Mouse (Mus musculus): ENCODE measurements around the gene Bst2. TPM values are rescaled to one million over a fixed set of nuclear protein-coding genes. Genes with fewer than 3 reads are reported as not detected.

Gene Bst2
- polyA plus RNA-seq, 2 experiments = 12.2 to 41.1 TPM

DNA sequence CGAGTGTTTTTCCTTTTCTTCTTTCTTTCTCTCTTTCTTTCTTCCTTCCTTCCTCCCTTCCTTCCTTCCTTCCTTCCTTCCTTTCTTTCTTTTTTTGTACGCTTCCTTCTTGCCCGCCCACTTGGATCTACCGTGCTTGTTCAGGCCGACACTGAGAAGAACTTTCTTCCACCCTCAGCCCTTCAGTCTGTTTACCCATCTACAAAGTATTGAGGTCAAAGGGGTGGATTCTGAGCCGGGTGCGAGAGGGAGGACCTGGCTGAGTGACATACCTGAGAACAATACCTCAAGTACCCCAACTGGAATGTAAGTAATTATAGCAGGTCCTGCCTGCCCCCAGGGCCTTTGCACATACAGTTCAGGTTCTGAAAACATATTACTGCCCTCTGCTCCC lies 51.1 kb downstream of the Bst2 start:
- no peak for DNase-seq (ENCODE audit: low read depth in 3 of 3, low spot score in 3 of 3)
- Histone ChIP-seq H3K9ac (replicated peaks) (no peak overlapping the region), H3K4me3 (ENCODE audit: insufficient read depth in 1 of 2, low read depth in 2 of 2, low read length in 2 of 2) (no peak overlapping the region), H3K27ac (no peak overlapping the region), H3K27me3 (ENCODE audit: control insufficient read depth, insufficient read depth, low read length) (no peaks in the 10 kb centered on the region), H3K36me3 (replicated peaks; ENCODE audit: control insufficient read depth, insufficient read depth, low read depth) (no peaks in the 10 kb centered on the region), H3K4me1 (replicated peaks; ENCODE audit: control insufficient read depth in 2 of 2, insufficient read depth in 2 of 2, low read length in 1 of 2) (peaks cover 4 to 7% of the 10 kb centered on the region in 2 experiments; a peak in 3 of 4 replicates), H3K4me2 (ENCODE audit: low read depth) (peak overlapping the region; percentile 67), H3K9me3 (ENCODE audit: control insufficient read depth, low read length) (no peaks in the 10 kb centered on the region)
- no peak for ATAC-seq (ENCODE audit: insufficient read depth)
- no peak for TF ChIP-seq CTCF (IDR thresholded peaks at IDR 0.05; ENCODE audit: low read depth)
- no peak for TF ChIP-seq EP300 (IDR thresholded peaks at IDR 0.05; ENCODE audit: low read depth)
- 23% methylated on average over 7 of the region's 7 CpGs for WGBS (ENCODE audit: insufficient replicate concordance)

DNA sequence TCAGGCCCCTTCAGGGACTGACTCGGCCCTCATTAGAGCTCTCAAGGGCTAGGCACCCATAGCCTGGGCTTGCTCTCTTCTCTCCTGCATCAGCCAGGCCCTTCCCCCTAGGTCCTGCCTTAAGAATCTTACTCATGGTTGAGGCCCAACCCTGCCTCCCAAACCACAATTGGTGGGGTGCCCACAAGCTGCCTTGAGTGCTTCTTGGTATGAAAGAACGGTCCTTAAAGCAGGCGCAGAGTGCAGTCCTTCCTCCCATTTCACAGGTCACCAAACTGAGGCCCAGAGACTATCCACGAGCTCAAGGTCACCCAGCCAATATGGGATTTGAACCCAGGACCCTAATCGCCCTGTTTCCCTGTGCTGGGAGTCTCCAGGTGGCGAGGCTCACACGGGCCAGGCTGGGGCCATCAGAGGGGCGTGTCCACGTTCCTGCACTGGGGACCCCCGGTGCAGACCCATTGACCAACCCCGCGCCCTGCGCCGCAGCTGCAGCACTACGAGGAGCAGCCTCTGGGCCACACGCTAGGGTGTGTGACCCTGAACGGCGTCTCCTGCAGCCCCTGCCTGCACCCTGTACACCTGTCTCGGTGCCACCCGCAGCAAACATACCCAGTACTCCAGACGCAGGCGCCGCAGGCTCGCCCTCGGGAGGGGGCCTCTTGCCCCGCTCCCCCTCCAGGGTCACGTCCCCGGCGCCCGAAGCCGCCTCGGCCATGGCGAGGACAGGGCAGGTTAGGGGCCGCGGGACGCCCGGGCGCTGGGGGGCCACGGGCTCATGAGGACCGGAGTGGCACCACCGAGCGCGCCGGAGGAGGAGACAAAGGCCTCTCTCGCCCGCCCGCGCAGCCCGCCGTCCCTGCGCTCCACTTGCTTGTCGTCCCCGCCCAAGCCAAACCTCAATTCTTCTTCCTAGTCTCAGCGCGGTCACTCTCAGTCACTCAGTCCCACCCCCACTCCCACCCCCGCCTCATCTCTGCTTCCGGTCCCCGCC lies 51.8 kb downstream of the Bst2 start, which contains the start of gene Ano8:
TSS of gene Ano8 (minus strand) at position 822 of the 994 bp plus-strand sequence.
- Histone ChIP-seq H3K9ac (replicated peaks) (no peak within 1 kb of the TSS), H3K4me2 (ENCODE audit: low read depth) (peak within 1 kb of the TSS; percentile 67), H3K27me3 (ENCODE audit: control insufficient read depth, insufficient read depth, low read length) (no peaks in the 10 kb centered on the region), H3K4me1 (replicated peaks; ENCODE audit: control insufficient read depth in 2 of 2, insufficient read depth in 2 of 2, low read length in 1 of 2) (peaks cover 4 to 7% of the 10 kb centered on the region in 2 experiments; a peak in 3 of 4 replicates), H3K9me3 (ENCODE audit: control insufficient read depth, low read length) (no peaks in the 10 kb centered on the region), H3K27ac (no peak within 1 kb of the TSS), H3K4me3 (ENCODE audit: insufficient read depth in 1 of 2, low read depth in 2 of 2, low read length in 2 of 2) (peak within 1 kb of the TSS; percentile 50 to 54), H3K36me3 (replicated peaks; ENCODE audit: control insufficient read depth, insufficient read depth, low read depth) (no peaks in the 10 kb centered on the region)
- WGBS (ENCODE audit: insufficient replicate concordance) = 4% methylated on average over 58 of the region's 58 CpGs
- DNase-seq (ENCODE audit: low read depth in 3 of 3, low spot score in 3 of 3) (no peak), ATAC-seq (ENCODE audit: insufficient read depth) (peak; percentile 6; the same call in 1 of the 2 replicates)
- TF ChIP-seq CTCF (IDR thresholded peaks at IDR 0.05; ENCODE audit: low read depth) (no peak), EP300 (IDR thresholded peaks at IDR 0.05; ENCODE audit: low read depth) (no peak)

GRCm38 (mm10) chr8:71484736-71485135 lies 52.5 kb downstream of the Bst2 start:
- Histone ChIP-seq H3K36me3 (replicated peaks; ENCODE audit: control insufficient read depth, insufficient read depth, low read depth) (no peaks in the 10 kb centered on the region), H3K4me2 (ENCODE audit: low read depth) (no peak overlapping the region), H3K4me1 (replicated peaks; ENCODE audit: control insufficient read depth in 2 of 2, insufficient read depth in 2 of 2, low read length in 1 of 2) (peaks cover 4 to 9% of the 10 kb centered on the region in 2 experiments; a peak in 3 of 4 replicates)

More at GRCm38 (mm10) chr8:71484736-71485135, 52.5 kb downstream of the Bst2 start:
- H3K9ac ChIP-seq (replicated peaks) = no peak overlapping the region
- H3K27ac ChIP-seq = no peak overlapping the region
- no peaks in the 10 kb centered on the region for H3K27me3 ChIP-seq (ENCODE audit: control insufficient read depth, insufficient read depth, low read length)
- H3K4me3 ChIP-seq (ENCODE audit: insufficient read depth in 1 of 2, low read depth in 2 of 2, low read length in 2 of 2) = no peak overlapping the region
- WGBS (ENCODE audit: insufficient replicate concordance) = 86% methylated on average over 19 of the region's 19 CpGs
- DNase-seq (ENCODE audit: low read depth in 3 of 3, low spot score in 3 of 3) (no peak), ATAC-seq (ENCODE audit: insufficient read depth) (no peak)
- no peaks in the 10 kb centered on the region for H3K9me3 ChIP-seq (ENCODE audit: control insufficient read depth, low read length)
- TF ChIP-seq CTCF (IDR thresholded peaks at IDR 0.05; ENCODE audit: low read depth) = no peak
- TF ChIP-seq EP300 (IDR thresholded peaks at IDR 0.05; ENCODE audit: low read depth) = no peak

Other genes with a start within 250 kb of the Bst2 start
- gene Use1, start 170.6 kb downstream of the Bst2 start, polyA plus RNA-seq (2012; rRNA removed) = 41.9 and 57.2 TPM in 2 replicates
- gene Use1, start 170.6 kb downstream of the Bst2 start, polyA plus RNA-seq (2014; fragmentation: Nextera tagmentation; extraction: Ambion mirVana) = 46.5 and 48.2 TPM in 2 replicates
- 2.8 and 3.1 TPM in 2 replicates for gene Ocel1, start 166.2 kb downstream of the Bst2 start, polyA plus RNA-seq (2012; rRNA removed)
- gene Ocel1, start 166.2 kb downstream of the Bst2 start, polyA plus RNA-seq (2014; fragmentation: Nextera tagmentation; extraction: Ambion mirVana) = 1.9 and 2.8 TPM in 2 replicates
- gene Nr2f6, start 155.5 kb downstream of the Bst2 start, polyA plus RNA-seq (2012; rRNA removed) = 20.8 and 23.4 TPM in 2 replicates
- 19.1 and 22.4 TPM in 2 replicates for gene Nr2f6, start 155.5 kb downstream of the Bst2 start, polyA plus RNA-seq (2014; fragmentation: Nextera tagmentation; extraction: Ambion mirVana)
- 3.1 and 3.5 TPM in 2 replicates for gene Ushbp1, start 141.7 kb downstream of the Bst2 start, polyA plus RNA-seq (2012; rRNA removed)
- 1.5 and 1.9 TPM in 2 replicates for gene Ushbp1, start 141.7 kb downstream of the Bst2 start, polyA plus RNA-seq (2014; fragmentation: Nextera tagmentation; extraction: Ambion mirVana)
- 53.6 and 61.2 TPM in 2 replicates for gene Babam1, start 140.6 kb downstream of the Bst2 start, polyA plus RNA-seq (2012; rRNA removed)
- 50.6 and 52.3 TPM in 2 replicates for gene Babam1, start 140.6 kb downstream of the Bst2 start, polyA plus RNA-seq (2014; fragmentation: Nextera tagmentation; extraction: Ambion mirVana)
- 52.5 and 58.0 TPM in 2 replicates for gene Ankle1, start 131.4 kb downstream of the Bst2 start, polyA plus RNA-seq (2012; rRNA removed)
- gene Ankle1, start 131.4 kb downstream of the Bst2 start, polyA plus RNA-seq (2014; fragmentation: Nextera tagmentation; extraction: Ambion mirVana) = 17.8 and 19.0 TPM in 2 replicates
- 6.6 and 7.5 TPM in 2 replicates for gene Abhd8, start 73.8 kb downstream of the Bst2 start, polyA plus RNA-seq (2012; rRNA removed)
- 5.3 and 6.8 TPM in 2 replicates for gene Abhd8, start 73.8 kb downstream of the Bst2 start, polyA plus RNA-seq (2014; fragmentation: Nextera tagmentation; extraction: Ambion mirVana)
- gene Mrpl34, start 72.5 kb downstream of the Bst2 start, polyA plus RNA-seq (2012; rRNA removed) = 45.8 and 73.0 TPM in 2 replicates
- 109 and 114 TPM in 2 replicates for gene Mrpl34, start 72.5 kb downstream of the Bst2 start, polyA plus RNA-seq (2014; fragmentation: Nextera tagmentation; extraction: Ambion mirVana)
- 24.8 and 25.4 TPM in 2 replicates for gene Dda1, start 68.3 kb downstream of the Bst2 start, polyA plus RNA-seq (2012; rRNA removed)
- 34.4 and 36.9 TPM in 2 replicates for gene Dda1, start 68.3 kb downstream of the Bst2 start, polyA plus RNA-seq (2014; fragmentation: Nextera tagmentation; extraction: Ambion mirVana)
- gene Ano8, start 51.5 kb downstream of the Bst2 start, polyA plus RNA-seq (2012; rRNA removed) = 1.4 and 1.7 TPM in 2 replicates
- gene Ano8, start 51.5 kb downstream of the Bst2 start, polyA plus RNA-seq (2014; fragmentation: Nextera tagmentation; extraction: Ambion mirVana) = 0.14 and 0.15 TPM in 2 replicates
- gene Gtpbp3, start 49.4 kb downstream of the Bst2 start, polyA plus RNA-seq (2012; rRNA removed) = 9.2 and 10.0 TPM in 2 replicates
- gene Gtpbp3, start 49.4 kb downstream of the Bst2 start, polyA plus RNA-seq (2014; fragmentation: Nextera tagmentation; extraction: Ambion mirVana) = 1.3 and 1.8 TPM in 2 replicates
- 15.4 and 16.8 TPM in 2 replicates for gene Plvap, start 25.7 kb downstream of the Bst2 start, polyA plus RNA-seq (2012; rRNA removed)
- gene Plvap, start 25.7 kb downstream of the Bst2 start, polyA plus RNA-seq (2014; fragmentation: Nextera tagmentation; extraction: Ambion mirVana) = 15.9 and 18.4 TPM in 2 replicates
- 0.09 and 0.11 TPM in 2 replicates for gene Ccdc194, start 11.7 kb downstream of the Bst2 start, polyA plus RNA-seq (2012; rRNA removed)
- gene Ccdc194, start 11.7 kb downstream of the Bst2 start, polyA plus RNA-seq (2014; fragmentation: Nextera tagmentation; extraction: Ambion mirVana) = 0.19 TPM in 1 of 2 replicates, not detected in the other
- gene Mvb12a, start 5.5 kb upstream of the Bst2 start, polyA plus RNA-seq (2012; rRNA removed) = 21.1 and 25.6 TPM in 2 replicates
- gene Mvb12a, start 5.5 kb upstream of the Bst2 start, polyA plus RNA-seq (2014; fragmentation: Nextera tagmentation; extraction: Ambion mirVana) = 31.1 and 35.2 TPM in 2 replicates
- gene Tmem221, start 21.4 kb upstream of the Bst2 start, polyA plus RNA-seq (2012; rRNA removed) = 0.13 and 0.25 TPM in 2 replicates
- 0.37 and 0.39 TPM in 2 replicates for gene Tmem221, start 21.4 kb upstream of the Bst2 start, polyA plus RNA-seq (2014; fragmentation: Nextera tagmentation; extraction: Ambion mirVana)
- not detected in 2 replicates for gene Nxnl1, start 29.1 kb upstream of the Bst2 start, polyA plus RNA-seq (2012; rRNA removed)
- gene Nxnl1, start 29.1 kb upstream of the Bst2 start, polyA plus RNA-seq (2014; fragmentation: Nextera tagmentation; extraction: Ambion mirVana) = 0.06 TPM in 2 replicates
- gene Slc27a1, start 31.4 kb upstream of the Bst2 start, polyA plus RNA-seq (2012; rRNA removed) = 1.9 and 2.4 TPM in 2 replicates
- gene Slc27a1, start 31.4 kb upstream of the Bst2 start, polyA plus RNA-seq (2014; fragmentation: Nextera tagmentation; extraction: Ambion mirVana) = 0.28 and 0.71 TPM in 2 replicates
- 45.6 and 58.5 TPM in 2 replicates for gene Pgls, start 54.7 kb upstream of the Bst2 start, polyA plus RNA-seq (2012; rRNA removed)
- gene Pgls, start 54.7 kb upstream of the Bst2 start, polyA plus RNA-seq (2014; fragmentation: Nextera tagmentation; extraction: Ambion mirVana) = 104 and 105 TPM in 2 replicates
- gene Fam129c, start 60.2 kb upstream of the Bst2 start, polyA plus RNA-seq (2012; rRNA removed) = 1.1 TPM in 2 replicates
- 0.56 and 0.99 TPM in 2 replicates for gene Fam129c, start 60.2 kb upstream of the Bst2 start, polyA plus RNA-seq (2014; fragmentation: Nextera tagmentation; extraction: Ambion mirVana)
- gene Colgalt1, start 73.5 kb upstream of the Bst2 start, polyA plus RNA-seq (2012; rRNA removed) = 30.9 and 31.4 TPM in 2 replicates
- 20.5 and 20.7 TPM in 2 replicates for gene Colgalt1, start 73.5 kb upstream of the Bst2 start, polyA plus RNA-seq (2014; fragmentation: Nextera tagmentation; extraction: Ambion mirVana)
- gene Unc13a, start 134.3 kb upstream of the Bst2 start, polyA plus RNA-seq (2012; rRNA removed) = 0.13 and 0.15 TPM in 2 replicates
- gene Unc13a, start 134.3 kb upstream of the Bst2 start, polyA plus RNA-seq (2014; fragmentation: Nextera tagmentation; extraction: Ambion mirVana) = 0.18 and 0.34 TPM in 2 replicates
- gene Jak3, start 138.8 kb upstream of the Bst2 start, polyA plus RNA-seq (2012; rRNA removed) = 3.8 and 4.0 TPM in 2 replicates
- 3.0 and 3.1 TPM in 2 replicates for gene Jak3, start 138.8 kb upstream of the Bst2 start, polyA plus RNA-seq (2014; fragmentation: Nextera tagmentation; extraction: Ambion mirVana)
- 0.48 and 0.73 TPM in 2 replicates for gene Insl3, start 151.8 kb upstream of the Bst2 start, polyA plus RNA-seq (2012; rRNA removed)
- 1.2 and 1.5 TPM in 2 replicates for gene Insl3, start 151.8 kb upstream of the Bst2 start, polyA plus RNA-seq (2014; fragmentation: Nextera tagmentation; extraction: Ambion mirVana)
- 2.2 and 2.5 TPM in 2 replicates for gene B3gnt3, start 164.3 kb upstream of the Bst2 start, polyA plus RNA-seq (2012; rRNA removed)
- 1.8 and 2.0 TPM in 2 replicates for gene B3gnt3, start 164.3 kb upstream of the Bst2 start, polyA plus RNA-seq (2014; fragmentation: Nextera tagmentation; extraction: Ambion mirVana)
- 24.1 and 24.6 TPM in 2 replicates for gene Fcho1, start 188.3 kb upstream of the Bst2 start, polyA plus RNA-seq (2012; rRNA removed)
- 14.7 and 18.6 TPM in 2 replicates for gene Fcho1, start 188.3 kb upstream of the Bst2 start, polyA plus RNA-seq (2014; fragmentation: Nextera tagmentation; extraction: Ambion mirVana)